Mouse (Mus musculus) layer of hippocampus, postnatal 10 days (tissue): ENCODE measurements around the gene Gpatch4. TPM values are rescaled to one million over a fixed set of nuclear protein-coding genes. Genes with fewer than 3 reads are reported as not detected.

Experiments
- DNase-seq, 2 experiments: peaks; one replicate each; pipeline ENCODE4 v3.0.0; 2021; ENCODE audit warnings: low spot score in 2 of 2
- total RNA-seq, 2 experiments: library from RNA; stranded (reverse); gene quantifications; 2 replicates each; pipeline ENCODE4 v1.2.3; 2021

The Gpatch4 gene
- total RNA-seq, 2 experiments from 2014 or later: 20.9 to 27.1 TPM

DNA sequence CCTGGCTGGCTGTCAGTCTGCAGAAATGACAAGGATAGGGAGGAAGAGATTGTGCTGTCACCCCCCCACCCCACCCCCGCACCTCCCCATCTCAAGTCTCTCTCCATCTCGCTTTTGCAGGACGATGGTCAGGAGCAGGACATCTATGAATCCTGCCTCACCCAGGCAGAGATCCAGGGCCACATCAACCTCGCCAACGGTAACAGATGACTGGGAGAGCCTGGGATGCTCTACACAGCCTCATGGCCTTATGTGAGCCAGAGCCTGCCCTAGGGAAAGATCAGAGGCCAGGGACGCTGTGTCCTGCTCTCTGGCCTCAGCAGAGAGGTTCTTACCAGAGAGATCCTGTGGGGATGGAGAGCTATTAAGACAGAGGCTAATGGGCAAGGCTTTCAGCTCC is 47.7 kb downstream of the Gpatch4 start:
- no peak for DNase-seq

DNA sequence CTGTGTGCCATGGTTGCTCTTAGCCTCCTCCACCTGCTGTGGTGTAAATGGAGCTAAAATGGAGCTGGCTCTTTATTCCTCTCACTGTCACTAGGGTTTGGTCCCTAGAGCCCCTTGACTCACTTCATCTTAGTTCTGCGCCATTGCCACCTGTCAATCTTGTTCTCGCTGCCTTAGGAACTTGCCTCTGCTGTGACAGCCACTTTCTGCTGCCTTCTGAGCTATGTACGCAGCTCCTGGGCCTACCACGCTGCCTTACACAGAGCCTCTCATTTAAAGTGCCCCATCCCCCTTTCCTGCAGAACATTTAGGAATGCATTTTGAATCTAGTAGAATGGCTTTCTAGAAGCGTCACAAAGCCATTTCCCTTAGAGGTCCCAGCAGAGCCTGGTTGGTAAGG is 51.2 kb downstream of the Gpatch4 start:
- no peak for DNase-seq

DNA sequence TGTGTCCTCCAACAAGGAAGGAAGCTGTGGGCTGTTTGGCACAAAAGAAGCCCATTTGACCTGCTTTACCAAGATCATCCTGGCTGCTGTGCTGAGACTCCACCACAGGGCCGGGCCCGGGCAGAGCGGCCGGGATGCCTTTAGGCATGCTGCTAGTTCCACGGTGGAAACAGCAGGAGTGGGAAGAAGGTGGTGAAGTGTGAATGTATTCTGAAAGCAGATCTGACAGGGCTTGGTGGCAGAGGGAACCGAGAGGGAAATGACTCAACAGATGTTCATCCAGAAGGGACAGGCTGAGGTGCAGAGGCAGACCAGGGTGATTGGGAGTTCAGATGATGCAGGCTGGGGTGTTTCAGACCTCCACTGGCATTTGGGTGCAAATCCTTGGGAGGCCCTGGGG is 54.8 kb downstream of the Gpatch4 start:
- DNase-seq: no peak

DNA sequence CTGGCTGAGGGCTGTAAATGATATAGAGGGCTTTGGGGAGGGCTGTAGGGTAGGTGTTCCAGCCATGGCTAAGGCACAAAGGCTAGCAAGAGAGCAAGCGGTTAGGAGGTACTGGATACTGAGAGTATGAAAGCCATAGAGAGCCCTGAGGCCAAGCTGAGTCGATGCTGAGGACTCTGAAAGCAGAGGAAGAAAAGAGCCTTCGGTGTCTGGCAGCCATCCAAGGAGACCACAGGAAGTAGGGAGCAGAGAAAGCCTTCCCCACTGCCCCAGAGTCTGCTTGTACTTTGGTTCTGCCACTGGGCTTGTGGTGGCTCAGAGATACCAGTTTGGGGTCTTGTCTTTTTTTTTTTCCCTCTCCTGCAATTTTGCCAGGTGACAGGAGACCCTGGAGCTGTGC is 57.3 kb downstream of the Gpatch4 start:
- peak in 1 of 2 experiments; percentile 28 for DNase-seq

DNA sequence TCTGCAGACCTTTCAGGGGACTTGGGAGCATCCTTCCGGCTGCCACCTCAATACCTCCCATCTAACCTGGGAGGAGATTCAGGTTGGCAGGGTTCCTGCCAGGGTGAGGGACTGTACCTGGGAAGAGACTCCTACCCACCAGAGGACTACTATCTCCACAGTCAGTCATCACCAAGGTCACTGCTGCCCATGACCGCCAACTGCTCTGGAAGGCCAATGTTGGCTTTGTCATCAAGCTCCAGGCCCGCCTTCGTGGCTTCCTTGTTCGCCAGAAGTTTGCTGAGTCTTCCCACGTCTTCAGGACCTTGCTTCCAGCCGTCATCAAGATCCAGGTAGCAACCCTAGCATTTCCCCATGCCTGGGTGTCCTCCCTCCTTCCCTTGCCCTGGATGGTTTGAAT is 58.8 kb downstream of the Gpatch4 start:
- DNase-seq: no peak

DNA sequence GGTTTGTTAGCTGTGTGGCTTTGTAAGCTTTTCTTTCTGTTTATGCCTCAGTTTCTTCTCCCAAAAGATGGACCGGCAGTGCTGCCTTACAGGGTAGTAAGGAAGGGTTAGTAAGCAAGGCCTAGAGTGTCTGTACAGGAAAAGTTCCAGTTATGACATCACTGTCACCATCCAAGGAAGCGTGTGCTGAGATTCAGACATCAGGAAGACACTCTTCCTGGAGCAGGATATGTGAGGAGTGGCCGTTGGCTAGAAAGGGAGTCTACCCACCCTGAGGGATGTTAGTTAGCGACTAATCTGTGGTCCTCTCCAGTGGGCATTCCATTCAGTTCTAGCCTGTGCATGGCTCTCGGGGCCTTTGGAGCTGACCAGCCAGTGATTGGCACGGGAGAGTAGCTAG is 59.3 kb downstream of the Gpatch4 start:
- no peak for DNase-seq

DNA sequence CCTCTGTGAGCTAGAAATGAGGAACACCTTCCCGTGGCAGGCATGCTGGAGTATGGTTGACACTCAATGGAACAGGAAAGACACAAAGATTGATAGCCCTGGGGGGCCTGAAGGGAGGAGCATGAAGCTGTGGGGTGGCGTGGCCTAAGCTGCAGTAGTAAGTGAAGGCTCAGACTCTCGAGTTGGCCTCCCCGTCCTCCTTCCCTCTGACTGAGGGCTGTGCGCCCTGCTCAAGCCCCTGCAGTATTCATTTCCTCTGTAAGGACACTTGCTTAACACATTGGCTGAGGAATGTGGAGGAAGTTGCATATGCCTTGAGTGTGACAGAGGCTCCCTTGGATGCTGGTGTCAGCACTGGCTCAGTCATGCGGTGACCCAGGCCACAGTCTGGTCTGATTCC is 59.7 kb downstream of the Gpatch4 start:
- no peak for DNase-seq

Other genes with a start within 250 kb of the Gpatch4 start
- under 1 TPM; 0.41 to 0.42 TPM for gene Ntrk1, start 247.9 kb upstream of the Gpatch4 start, total RNA-seq
- under 1 TPM; 0.29 to 0.30 TPM for gene Insrr, start 246.2 kb upstream of the Gpatch4 start, total RNA-seq
- gene Pear1, start 218.8 kb upstream of the Gpatch4 start, total RNA-seq: 1 to 10 TPM; 9.9 TPM
- not detected for gene Sh2d2a, start 196.4 kb upstream of the Gpatch4 start, total RNA-seq
- gene Prcc, start 157.5 kb upstream of the Gpatch4 start, total RNA-seq: 10 to 100 TPM; 62.3 to 66.4 TPM
- gene Hdgf, start 136.8 kb upstream of the Gpatch4 start, total RNA-seq: 100 to 1,000 TPM; 121 to 125 TPM
- 10 to 100 TPM; 49.4 to 55.6 TPM for gene Mrpl24, start 123.6 kb upstream of the Gpatch4 start, total RNA-seq
- gene Isg20l2, start 112.8 kb upstream of the Gpatch4 start, total RNA-seq: 10 to 100 TPM; 17.1 to 19.0 TPM
- 10 to 100 TPM; 18.1 to 26.4 TPM for gene Rrnad1, start 112.4 kb upstream of the Gpatch4 start, total RNA-seq
- gene Crabp2, start 94.4 kb upstream of the Gpatch4 start, total RNA-seq: 1 to 10 TPM; 2.0 to 6.4 TPM
- gene Nes, start 72.0 kb upstream of the Gpatch4 start, total RNA-seq: 10 to 100 TPM; 14.7 to 18.5 TPM
- 100 to 1,000 TPM; 350 to 399 TPM for gene Bcan, start 42.9 kb upstream of the Gpatch4 start, total RNA-seq
- 1 to 10 TPM in 1 of 2 experiments, under 1 TPM in 1; 0.42 to 1.0 TPM for gene Hapln2, start 15.5 kb upstream of the Gpatch4 start, total RNA-seq
- 10 to 100 TPM; 68.4 to 70.1 TPM for gene Naxe, start 15.4 kb downstream of the Gpatch4 start, total RNA-seq
- gene Ttc24, start 35.2 kb downstream of the Gpatch4 start, total RNA-seq: not detected
- gene Iqgap3, start 38.9 kb downstream of the Gpatch4 start, total RNA-seq: 1 to 10 TPM; 2.1 to 2.3 TPM
- gene Mef2d, start 99.3 kb downstream of the Gpatch4 start, total RNA-seq: 100 to 1,000 TPM; 125 to 126 TPM
- under 1 TPM in 1 of 2 experiments, not detected in 1; 0.25 TPM for gene Rhbg, start 211.6 kb downstream of the Gpatch4 start, total RNA-seq
- gene Gm38392, start 244.1 kb downstream of the Gpatch4 start, total RNA-seq: under 1 TPM; 0.78 to 0.83 TPM